Mouse (Mus musculus): ENCODE results near the gene Prelid1.

Prelid1 gene

DNA sequence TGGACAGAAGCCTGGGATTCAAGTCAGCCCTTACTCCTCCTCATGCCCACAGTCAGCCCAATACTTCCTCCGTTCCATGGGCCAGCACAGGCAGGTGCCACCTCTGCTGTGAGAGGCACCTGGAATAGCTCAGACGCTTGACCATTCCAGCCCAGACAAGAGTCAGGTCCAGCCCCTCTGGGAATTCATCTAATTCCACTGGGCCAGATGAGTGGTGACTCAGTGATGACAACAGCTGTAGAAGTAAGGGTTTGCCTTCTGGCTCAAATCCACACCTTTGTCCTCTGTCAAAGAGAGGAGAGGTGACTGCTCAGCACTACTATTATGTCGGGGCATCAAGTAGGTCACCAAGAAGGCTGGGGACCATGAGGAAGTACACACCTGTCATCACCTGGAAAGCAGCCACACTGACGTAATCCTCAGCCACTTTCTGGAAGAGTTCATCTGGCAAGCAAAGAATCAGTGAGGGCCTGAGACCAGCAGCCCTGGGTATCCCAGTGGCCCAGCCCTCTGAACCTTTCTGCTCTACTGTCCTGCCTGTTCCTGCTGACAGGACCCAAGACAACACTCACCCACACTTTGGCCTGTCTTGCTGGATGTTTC lies at the start of gene Prelid1:
Gene Prelid1 (plus strand): TSS at position 570 of the 603 bp plus-strand sequence.
- no peak for DNase-seq

- no peak for DNase-seq
Observed at GRCm38 (mm10) chr13:55277203-55277602, 43.1 kb upstream of the Prelid1 start.

DNA sequence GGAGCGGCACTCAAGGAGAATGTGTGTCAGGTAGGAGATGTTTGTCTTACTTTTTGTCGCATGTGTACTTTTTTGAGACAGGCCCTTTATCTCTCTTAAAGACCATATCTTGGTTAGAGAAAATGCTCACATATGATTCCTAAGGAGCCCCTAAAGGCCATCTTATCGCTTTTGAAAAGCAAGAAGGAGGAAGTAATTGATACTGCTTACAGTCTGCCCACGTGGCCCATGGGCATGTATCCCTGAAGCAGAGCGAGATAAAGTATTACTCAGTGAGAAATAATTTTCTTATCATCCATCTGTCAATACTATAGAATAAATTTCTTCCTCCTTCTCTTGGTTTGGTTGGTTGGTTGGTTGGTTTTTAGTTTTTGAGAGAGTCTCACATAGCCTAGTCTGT lies 42.7 kb upstream of the Prelid1 start:
- no peak for DNase-seq

GRCm38 (mm10) chr13:55288854-55289253 lies 31.4 kb upstream of the Prelid1 start:
- DNase-seq, result peak; percentile 12

GRCm38 (mm10) chr13:55296760-55297159 lies 23.5 kb upstream of the Prelid1 start:
- no peak for DNase-seq

GRCm38 (mm10) chr13:55300913-55301312 lies 19.4 kb upstream of the Prelid1 start:
- no peak for DNase-seq

- no peak for DNase-seq
Observed at GRCm38 (mm10) chr13:55312028-55312630, 8.2 kb upstream of the Prelid1 start.

DNA sequence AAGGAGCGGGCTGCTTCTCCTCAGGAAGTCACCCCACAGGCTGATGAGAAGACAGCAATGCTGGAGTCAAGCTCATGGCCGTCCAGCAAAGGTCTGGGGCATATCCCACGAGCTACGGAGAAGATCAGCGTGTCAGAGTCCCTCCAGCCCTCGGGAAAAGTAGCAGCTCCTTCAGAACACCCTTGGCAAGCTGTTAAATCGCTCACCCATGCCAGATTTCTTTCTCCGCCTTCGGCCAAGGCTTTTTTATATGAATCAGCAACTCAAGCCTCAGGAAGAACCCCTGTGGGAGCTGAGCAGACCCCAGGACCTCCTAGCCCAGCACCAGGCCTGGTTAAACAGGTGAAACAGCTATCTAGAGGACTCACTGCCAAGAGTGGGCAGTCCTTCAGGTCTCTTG lies 7.2 kb upstream of the Prelid1 start:
- no peak for DNase-seq

- no peak for DNase-seq
Observed at GRCm38 (mm10) chr13:55314891-55315412, 5.3 kb upstream of the Prelid1 start.

- no peak for DNase-seq
Observed at GRCm38 (mm10) chr13:55318351-55318750, 1.9 kb upstream of the Prelid1 start.

GRCm38 (mm10) chr13:55321434-55322129 lies 1.3 kb downstream of the Prelid1 start, which contains the start of gene Rab24:
Rab24 (minus strand) TSS chr13:55321946.
- peak; percentile 95 for DNase-seq

DNA sequence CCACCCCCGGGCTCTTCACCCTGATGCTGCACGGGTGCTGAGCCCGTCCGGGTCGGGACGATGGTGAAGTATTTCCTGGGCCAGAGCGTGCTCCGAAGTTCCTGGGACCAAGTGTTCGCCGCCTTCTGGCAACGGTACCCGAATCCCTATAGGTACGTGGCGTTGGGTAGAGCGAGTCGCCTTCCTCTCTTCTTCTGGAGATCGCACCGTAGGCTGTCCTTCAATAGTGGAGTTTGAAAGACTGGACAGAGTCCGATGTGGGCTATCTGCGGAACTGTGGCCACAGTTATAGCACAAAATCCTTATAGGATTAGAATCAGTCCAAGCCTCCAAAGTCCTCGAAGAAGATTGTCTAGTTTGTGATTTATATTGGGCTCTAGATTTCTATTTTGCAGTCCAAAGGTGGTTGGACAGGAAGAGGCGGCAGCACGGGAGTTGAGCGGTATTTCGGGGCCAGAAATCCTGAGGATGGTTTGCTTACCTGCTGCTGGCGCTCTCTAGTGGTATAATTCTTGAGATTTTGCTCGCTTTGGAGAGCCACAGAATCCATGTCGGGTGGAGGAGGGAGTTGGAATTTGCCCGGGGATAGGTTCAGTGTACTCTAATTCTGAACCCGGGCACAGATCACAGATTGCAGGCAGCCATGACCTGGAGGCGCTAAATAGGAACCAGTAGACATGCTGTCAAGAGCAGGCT lies 2.0 kb downstream of the Prelid1 start:
- peak; percentile 64 for DNase-seq

DNA sequence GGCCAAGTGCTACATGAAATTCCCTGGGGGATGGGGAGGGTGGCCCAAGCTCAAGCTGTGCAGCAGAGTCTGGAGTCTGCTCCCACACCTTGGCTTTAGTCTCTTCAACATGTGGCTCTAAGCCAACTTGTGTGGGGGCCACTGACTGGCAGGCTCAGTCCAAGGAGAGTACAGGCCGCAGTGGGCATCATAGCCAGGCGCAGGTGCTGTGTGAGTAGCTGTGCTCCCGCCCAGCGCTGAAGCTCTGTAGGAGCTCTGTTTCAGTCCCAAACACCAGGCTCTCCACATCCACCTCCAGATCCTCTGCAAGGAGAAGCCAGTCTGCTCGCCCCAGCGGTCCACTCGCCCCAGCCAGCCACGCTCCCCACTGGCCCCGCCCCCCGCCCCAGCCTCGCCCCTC lies 5.3 kb downstream of the Prelid1 start:
- peak; percentile 50 for DNase-seq

DNA sequence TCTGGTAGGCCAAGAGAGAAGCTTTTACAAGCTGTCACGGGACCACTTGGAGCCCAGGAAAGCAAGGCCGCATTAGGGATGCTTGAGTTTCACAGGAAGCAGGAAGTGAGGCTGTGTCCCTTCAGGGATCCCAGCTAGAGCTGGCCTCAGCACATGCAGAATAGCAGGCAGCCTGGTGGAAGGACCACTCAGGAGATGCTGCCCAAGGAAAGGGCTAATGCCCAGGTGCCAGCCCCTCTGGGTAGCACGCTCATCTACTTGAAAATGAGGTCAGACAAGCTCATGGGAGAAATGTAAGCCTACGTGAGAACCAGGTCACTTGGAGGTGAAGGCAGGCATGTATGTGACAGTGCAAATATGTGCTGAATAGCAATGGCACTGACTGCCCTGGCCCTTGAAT lies 6.9 kb downstream of the Prelid1 start:
- DNase-seq, result no peak

DNA sequence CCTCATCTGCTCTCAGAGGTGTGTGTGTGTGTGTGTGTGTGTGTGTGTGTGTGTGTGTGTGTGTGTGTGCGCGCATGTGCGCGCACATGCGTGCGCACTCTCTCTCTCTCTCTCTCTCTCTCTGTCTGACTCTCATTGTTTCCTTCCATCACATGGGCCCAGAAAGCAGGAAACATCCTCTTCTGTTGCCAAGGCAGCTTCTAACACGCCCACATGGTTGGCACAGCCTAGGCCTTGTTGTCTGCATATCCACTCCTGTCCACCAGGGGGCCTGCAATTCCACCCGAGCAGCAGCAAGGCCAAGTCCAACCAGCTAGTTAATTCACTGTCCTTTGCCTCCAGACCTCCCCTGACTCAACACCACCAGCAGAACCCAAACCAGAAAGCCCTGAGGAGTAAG lies 7.3 kb downstream of the Prelid1 start:
- peak; percentile 87 for DNase-seq

DNA sequence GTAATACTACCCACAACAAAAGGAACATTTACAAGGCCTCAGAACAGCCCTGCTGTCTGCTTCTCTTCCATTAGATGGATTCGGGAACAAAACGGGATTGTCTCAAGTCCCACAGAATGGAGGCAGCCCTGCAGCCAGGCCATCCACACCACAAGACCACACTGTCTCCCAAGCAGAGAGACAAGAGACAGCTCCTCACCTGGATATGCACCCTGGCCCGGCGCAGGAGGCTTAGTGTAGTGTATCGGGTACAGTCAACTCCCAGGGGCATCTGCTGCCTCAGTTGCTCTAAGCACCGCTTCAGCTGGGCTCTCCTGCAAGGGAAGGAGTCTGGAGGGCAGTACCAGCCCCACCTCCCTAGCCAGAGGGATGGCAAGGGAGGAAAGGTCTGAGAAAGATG lies 7.9 kb downstream of the Prelid1 start:
- no peak for DNase-seq

- no peak for DNase-seq
Observed at GRCm38 (mm10) chr13:55328641-55329040, 8.3 kb downstream of the Prelid1 start.

- no peak for DNase-seq
Observed at GRCm38 (mm10) chr13:55329109-55329682, 8.9 kb downstream of the Prelid1 start.

GRCm38 (mm10) chr13:55329683-55330566 lies 9.6 kb downstream of the Prelid1 start, which contains the start of gene Mxd3:
Mxd3 (minus strand) TSS chr13:55329823.
- DNase-seq, result peak; percentile 91

- DNase-seq, result no peak
Observed at GRCm38 (mm10) chr13:55330567-55331400, 10.5 kb downstream of the Prelid1 start.

- DNase-seq, result no peak
Observed at GRCm38 (mm10) chr13:55332331-55332730, 12.0 kb downstream of the Prelid1 start.

Data from kidney, postnatal 10 days (tissue).